Mouse (Mus musculus) heart, adult 11 months (tissue): ENCODE measurements around the gene Gm49405.
"Not testable (repeated sequence)": the region's sequence is repeated elsewhere in the genome, so short reads cannot be mapped to it uniquely, and the experiment has no call there.

Experiments
- DNase-seq: peaks from one replicate; pipeline ENCODE4 v3.0.0; 2022

Gm49405 gene

DNA sequence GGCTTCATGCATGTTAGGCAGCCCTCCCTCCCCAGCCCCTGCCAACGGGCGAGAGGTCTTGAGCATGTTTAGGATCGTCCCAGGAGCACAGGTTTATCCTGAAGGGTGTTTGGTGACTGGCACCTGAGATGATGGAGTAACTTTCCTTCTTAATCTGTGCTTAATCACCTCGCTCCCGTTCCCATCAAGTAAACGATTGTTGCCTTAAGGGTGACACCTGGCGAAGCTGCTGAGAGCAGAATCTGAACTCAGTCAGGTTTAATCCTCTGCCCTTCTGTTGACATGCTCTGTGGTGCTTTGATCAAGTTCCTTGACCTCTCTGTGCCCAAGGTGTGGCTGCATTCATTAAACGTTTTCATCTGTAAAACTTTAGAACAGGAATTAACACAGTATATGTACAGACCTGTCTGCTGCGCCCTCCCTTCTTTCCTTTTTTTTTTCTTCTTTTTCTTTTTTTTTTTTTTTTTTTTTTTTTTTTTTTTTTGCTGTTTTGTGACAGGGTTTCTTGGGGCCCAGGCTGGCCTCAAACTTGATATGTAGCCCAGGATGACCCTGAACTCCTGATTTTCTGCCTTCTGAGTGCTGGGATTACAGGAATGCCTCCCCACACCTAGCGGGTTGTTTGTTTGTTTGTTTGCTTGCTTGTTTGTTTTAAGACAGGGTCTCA lies 17.6 kb downstream of the Gm49405 start:
- no peak for DNase-seq

DNA sequence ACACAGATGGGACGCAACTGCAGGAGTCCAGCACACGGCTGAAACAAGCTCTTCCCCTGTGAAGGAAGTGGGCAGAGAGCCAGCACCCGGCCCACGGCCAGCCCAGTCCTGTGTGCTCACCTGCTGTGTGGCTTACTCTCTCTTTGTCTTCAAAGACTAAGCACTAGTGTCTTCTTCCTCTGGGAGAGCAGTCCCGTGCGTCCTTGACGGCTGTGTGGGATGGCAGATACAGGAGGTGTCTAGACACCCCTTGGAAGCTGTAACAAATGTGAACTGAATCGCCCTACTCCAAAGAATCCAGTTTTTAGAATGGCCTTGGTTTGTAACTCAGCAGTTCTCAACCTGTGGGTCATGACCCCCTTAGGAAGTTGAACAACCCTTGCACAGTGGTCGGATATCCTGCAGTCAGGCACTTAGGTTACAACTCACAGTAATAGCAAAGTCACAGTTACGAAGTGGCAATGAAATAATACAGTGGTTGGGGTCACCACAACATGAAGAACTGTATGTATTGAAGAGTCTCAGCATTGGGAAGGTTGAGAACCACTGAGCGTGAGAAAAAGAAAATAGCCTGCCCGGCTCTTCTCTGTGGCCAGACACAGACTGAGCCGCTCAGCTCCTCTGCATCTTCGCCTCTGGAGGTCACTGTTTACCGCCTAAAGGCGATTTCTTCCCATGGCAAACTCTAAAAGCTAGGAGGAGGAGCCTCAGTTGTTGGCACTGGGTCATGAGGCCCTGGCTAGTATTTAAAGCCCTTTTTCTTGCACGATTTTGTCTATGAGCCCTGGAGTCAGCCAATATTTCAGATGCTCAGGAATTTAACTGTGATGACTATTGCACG lies 18.5 kb downstream of the Gm49405 start:
- peak; percentile 98 for DNase-seq

DNA sequence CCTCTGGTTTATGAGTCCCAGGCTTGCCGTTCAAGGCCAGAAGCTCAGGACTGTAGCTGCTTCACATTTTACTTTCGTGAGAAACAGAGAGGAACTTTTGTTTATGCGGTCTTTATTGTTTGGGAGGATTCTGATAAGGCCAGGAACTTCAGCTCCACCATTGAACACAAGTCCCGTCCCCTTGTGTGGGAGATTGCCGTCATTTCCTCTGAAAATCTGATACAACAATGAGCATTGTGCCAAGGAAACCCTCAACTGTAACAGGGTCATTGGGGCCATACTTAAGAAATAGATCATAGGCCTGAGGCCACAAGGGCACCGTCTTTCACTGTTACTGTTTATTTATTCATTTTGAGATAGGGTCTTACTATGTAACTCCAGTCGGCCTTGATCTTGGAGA lies 22.8 kb downstream of the Gm49405 start:
- no peak for DNase-seq

DNA sequence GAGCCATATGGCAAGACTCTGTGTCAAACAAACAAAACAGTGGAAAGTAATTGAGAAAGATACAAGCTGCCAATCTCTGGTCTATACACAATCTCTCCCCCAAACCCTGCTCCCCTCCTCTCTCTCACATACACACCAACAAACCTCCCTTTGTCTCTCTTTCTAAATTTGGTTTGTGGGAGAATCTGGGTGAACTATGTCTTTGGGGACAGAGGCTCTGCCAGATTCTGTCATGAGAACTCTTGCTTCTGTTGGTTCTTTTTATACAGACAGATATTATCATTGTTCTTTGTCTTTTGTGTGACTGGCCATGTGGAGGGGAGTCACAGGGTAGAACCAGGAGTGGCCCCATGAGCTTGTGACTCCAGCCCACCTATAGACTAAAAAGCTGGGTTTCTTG lies 27.1 kb downstream of the Gm49405 start:
- DNase-seq = no peak

DNA sequence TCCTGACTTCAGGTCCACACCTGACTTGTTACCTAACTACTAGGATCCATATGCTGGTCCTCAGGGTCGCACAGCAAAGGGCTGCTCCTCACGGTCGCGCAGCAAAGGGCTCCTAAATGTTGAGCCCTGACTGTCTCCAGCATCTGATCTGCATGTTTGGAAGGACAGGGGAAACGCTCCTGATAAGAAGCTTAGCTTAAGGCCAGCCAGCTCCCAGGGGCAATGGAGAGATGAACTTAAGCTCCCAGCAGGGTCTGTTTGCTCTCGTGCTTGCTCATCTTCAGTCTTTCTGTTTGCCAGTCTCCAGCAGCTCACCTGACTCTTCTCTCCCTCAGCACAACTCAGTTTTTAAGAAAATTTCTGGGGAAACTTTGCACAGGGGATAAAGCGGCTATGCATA lies 32.2 kb downstream of the Gm49405 start:
- no peak for DNase-seq

DNA sequence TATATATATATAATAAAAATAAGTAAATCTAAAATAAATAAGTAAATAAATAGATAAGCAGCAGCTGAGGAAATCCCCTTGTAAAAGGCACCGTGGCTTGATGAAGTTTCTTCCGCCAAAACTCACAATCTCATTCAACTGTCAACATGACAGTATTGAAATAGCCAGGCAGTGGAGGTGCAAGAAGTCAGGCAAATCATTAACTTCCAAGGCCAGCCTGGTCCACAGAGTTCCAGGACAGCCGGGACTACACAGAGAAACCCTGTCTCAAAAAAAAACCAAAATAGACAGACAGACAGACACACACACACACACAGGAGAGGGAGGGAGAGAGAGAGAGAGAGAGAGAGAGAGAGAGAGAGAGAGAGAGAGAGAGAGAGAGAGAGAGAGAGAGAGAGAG lies 32.9 kb downstream of the Gm49405 start:
- no peak for DNase-seq

DNA sequence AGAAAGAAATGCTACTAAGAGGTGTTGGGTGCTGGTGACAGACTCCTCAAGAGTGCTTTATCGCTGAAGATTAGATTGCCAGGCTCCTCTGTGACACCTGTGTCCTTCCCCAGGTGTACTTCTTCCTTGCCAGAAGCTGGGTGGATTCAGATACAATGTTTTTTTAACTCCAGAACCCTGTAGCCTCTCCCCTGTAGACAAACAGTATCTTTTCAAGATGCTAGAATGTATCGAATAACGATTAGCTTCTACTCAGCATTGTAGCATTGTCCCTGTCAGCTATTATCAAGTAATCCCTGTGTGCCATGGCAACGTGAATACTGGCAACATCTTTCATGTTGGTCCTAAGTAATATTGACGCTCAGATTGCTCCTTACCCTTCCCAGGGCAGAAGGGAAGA lies 33.3 kb downstream of the Gm49405 start:
- DNase-seq = no peak

DNA sequence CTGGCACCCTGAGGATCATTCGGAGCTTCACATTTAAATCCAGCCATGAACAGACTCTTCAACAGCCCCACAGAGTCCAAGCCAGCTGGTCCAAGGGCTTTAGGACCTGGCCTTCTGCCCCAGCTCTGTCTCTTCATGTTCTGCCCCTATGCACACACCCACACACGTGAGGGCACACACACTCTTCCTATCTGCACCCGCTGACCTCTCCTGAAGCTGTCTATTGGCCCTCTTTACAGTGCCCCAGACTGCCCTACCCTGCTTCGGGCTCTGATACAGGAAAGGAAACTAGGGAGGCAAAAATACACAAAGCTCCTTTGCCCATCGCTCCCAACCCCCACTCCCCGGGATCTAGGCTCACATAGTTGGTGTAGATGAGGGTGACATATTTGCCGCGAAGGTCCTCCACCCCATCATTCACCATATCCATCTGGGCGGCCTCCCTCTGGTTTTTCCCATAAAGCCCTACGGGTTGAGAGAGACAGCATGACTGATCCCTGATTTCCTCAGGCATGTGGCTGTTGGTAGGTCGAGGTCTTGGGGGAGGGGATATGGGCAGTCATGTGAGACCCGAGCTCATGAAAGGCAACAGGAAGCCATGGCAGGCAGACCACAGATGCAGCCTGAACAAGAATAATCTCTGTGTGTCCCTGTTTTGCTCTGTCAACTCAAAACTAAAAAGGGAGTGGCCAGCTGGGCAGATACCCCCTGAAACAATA lies 36.1 kb downstream of the Gm49405 start:
- DNase-seq = no peak

DNA sequence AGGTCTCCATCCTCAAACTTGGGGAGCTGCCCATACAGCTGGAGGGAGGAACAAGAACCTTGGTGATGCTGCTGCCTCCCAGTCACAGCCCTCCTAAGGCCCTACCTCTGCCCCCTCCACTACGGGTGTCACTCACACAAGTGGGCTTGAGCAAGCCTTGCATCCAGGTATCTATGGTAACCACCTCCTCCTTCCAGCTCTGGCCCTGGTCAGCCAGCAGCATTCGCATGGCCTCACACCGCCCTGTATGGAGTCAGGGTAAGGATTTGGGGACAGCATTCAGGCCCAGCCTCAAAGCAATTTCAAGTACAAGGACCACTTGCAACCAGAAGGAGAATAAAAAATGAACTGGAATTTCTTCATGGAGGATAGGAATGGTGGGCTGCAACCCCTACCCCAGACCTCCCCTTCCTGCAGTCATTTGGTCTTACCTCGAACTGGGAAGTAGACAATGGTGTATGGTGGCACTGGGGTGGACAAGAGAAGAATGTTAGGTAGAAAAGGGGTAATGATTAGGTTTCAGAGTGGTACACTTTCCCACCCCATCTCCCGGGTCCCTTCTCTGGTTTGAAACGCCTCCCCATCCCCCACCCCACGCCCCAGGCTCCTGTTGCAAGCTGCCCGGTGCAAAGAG lies 36.8 kb downstream of the Gm49405 start:
- DNase-seq = not testable (repeated sequence)

DNA sequence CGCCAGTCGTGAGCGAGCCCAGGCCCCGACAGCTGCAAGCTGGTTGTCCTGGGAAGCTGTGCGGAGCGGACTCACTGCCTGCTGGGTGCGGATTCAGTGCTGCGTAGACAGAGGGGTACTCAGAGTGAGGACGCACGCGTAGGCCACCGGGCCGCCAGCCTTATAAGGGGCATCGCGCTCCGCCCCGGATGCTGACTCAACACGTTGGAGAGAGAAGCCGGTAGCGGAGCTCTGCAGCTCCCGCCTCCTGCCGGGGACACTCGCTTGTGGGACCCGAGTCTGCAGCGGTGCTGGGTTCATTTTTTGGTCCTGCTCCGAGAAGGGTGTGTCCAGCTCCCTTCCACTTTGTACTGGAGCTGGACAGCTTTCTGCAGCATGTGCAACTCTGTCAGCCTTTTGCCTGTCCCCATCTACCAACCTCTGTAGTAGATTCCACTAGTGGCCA lies 37.4 kb downstream of the Gm49405 start, which contains the start of gene Gstp1:
Gene Gstp1, minus strand, starts transcription at position 198 of the 445 bp plus-strand sequence.
- peak; percentile 99 for DNase-seq

DNA sequence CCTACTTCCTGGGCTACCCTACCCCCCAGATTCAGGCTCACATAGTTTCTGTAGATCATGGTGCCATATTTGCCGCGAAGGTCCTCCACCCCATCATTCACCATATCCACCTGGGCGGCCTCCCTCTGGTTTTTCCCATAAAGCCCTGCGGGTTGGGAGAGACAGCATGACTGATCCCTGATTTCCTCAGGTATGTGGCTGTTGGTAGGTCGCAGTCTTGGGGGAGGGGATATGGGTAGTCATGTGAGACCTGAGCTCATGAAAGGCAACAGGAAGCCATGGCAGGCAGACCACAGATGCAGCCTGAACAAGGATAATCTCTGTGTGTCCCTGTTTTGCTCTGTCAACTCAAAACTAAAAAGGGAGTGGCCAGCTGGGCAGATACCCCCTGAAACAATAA lies 40.5 kb downstream of the Gm49405 start:
- not testable (repeated sequence) for DNase-seq

DNA sequence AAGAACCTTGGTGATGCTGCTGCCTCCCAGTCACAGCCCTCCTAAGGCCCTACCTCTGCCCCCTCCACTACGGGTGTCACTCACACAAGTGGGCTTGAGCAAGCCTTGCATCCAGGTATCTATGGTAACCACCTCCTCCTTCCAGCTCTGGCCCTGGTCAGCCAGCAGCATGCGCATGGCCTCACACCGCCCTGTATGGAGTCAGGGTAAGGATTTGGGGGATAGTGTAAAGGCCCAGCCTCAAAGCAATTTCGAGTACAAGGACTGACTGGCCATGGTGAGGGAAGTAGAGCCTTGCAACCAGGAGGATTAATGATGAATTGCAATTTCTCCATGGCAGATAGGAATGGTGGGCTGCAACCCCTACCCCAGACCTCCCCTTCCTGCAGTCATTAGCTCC lies 41.1 kb downstream of the Gm49405 start:
- peak; percentile 92 for DNase-seq

DNA sequence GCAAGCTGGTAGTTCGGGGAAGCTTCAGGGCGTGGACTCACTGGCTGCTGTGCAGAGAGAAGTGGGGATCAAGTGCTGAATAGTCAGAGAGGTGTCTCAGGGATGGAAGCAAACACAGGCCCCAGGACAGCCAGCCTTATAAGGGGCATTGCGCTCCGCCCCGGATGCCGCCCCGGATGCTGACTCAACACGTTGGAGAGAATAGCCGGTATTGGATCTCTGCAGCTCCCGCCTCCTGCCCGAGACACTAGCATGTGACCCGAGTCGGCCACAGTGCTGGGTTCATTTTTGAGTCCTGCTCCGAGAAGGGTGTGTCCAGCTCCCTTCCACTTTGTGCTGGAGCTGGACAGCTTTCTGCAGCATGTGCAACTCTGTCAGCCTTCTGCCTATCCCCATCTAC lies 41.7 kb downstream of the Gm49405 start:
- DNase-seq = peak; percentile 98

DNA sequence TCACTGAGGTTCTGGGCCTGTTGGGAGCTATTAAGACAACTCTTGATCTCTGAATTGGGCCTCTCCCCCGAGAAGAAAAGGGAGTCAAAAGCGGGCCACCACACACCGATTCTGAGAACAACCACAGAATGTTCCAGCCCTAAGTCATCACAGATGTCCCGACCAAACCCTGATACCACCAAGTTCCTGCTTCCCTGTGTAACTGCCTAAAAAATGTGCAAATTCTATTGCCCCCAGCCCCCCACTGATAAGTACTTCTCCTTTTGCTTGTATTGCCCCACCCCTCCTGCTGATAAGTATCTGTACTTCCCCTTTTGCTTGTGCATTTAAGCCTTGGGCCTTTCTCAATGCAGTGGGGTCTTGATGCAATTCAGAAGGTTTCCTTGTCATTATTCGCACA lies 43.7 kb downstream of the Gm49405 start:
- DNase-seq = not testable (repeated sequence)

DNA sequence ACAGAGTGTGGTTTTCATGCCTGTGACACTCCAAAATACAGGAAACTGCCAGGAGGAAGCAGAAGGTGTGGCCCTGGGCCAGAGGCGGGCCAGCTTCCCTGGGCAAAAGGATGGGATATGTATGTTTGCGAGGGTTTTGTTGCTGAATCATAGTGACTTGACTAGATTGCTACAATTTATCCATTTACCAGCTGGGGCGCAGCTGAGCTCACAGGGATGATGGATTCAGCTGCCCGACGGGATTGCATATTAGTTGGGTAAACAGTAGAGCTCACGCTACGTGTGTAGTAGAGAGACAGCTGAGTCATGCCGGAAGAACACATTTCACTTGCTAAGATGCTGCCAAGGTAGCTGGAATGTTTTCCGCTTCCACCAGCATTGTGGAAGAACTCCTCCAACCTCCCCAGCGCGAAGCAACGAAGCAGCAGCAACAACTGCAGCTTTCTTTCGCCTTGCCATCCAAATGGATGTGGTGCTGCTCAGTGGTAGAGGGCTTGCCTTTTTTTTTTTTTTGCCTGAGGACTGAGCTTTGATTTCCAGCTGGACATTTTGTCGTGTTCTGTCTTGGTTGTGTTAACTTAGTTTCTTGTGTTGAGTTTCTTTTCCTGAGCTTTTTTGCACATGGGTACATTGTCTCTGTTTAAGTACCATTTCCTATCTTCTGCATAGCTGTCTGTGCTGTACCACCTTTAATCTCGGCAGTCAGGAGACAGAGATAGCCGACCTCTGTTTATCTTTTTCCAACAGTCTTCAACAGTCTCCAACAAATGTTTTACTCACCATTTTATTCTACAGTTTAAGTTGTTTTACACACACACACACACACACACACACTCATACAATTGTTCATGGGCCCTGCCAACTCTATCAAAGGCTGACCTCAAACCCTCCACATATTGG lies 45.8 kb downstream of the Gm49405 start, which contains the start of gene Gstp2:
Gene Gstp2, minus strand, starts transcription at position 58 of the 900 bp plus-strand sequence.
- DNase-seq = peak; percentile 99

DNA sequence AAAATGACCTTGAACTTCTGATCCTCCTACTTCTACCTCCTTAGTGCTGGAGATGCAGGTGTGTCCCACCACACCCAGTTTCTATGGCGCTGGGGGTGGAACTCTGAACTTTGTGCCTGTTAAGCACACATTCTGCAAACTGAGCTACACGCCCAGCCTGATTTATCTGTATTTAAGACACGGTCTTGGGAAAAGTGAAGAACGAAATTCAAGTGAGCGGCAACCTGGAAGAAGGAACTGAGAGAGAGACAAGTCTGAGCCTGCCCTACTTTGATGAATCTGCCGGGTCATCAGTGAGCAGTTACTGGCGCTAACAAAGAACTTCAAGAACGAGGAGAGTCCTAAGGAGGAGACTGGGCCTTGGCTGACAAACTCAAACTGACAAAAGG lies 46.4 kb downstream of the Gm49405 start:
- DNase-seq = peak; percentile 92

DNA sequence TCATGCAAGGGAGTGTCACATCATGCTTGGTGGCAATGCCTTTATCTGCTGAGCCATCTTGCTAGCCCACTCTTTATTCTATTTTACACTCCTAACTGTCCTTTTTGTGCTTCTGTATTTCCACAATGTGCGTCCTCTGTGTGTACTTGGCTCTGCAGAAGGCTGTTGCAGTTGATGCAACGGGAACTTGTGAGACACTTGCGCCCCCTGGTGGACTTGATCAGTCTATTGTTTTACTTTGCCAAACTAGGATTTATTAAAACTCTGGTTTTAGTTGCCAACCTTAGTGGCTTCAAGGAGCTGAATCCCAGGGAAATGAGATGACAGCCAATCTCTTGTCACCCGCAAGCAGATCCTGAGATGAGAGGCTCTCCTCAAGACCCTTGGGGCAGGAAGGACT lies 47.4 kb downstream of the Gm49405 start:
- DNase-seq = peak; percentile 94

DNA sequence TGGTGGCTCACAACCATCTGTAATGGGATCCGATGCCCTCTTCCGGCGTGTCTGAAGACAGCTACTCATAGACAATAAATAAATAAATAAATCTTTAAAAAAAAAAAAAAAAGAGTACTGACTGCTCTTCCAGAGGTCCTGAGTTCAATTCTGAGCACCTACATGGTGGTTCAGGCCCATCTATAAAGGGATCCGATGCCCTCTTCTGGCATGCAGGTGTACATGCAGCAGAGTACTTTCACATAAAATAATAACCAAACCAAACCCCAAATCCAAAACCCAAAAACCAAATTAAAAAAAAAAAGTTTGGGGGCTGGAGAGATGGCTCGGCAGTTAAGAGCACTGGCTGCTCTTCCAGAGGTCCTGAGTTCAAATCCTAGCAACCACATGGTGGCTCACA lies 48.6 kb downstream of the Gm49405 start:
- DNase-seq = not testable (repeated sequence)

DNA sequence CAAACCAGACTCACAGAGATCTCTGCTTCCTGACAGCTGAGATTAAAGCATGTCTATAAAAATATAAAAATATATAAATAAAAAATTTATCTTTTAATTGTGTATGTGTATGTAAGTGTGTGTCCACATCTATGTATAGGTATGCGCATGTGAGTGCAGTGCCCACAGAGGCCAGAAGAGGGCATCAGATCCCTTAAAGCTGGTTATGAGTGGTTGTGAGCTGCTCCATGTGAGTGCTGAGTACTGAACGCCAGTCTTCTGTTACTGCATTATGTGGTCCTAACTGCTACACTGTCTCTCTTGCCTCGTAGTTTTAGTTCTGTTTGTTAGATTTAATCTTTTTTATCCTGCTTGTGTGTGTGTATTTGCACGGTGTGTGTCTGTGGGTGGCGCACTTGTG lies 50.6 kb downstream of the Gm49405 start:
- peak; percentile 87 for DNase-seq

DNA sequence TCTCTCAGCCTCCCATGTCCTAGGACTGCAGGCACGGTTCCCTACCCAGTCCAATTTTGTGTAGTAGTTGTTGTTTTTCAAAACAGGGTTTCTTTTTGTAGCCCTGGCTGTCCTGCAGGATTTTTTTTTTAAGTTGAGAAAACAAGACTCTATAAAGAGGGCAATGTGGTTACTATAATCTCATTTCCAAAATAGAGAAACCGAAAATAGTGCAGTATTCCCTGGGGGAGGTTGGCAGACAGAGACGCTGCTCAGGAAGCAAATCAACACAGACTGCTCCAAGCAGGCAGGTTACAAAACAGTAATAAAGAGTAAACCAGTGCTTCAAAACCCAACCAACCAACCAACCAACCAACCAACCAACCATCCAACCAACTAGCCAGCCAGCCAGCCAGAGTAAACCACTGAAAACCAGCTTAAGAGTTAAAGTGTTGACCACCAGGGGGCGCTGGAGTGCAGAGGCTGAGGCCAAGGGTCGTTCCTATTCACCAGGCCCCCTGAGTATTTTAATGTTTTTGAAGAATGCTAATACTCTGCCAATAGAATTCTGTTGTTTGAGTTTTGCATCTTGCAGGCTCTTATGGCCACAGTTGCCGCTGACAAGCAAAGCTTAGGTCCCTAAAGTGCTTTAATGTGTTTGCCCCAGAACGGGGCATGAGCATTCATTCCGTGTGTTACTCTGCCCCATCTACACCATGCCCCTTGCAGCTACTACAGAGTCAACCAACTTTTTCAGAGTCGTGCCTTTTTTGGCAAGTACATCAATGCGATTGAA lies 51.5 kb downstream of the Gm49405 start:
- DNase-seq = peak; percentile 94

DNA sequence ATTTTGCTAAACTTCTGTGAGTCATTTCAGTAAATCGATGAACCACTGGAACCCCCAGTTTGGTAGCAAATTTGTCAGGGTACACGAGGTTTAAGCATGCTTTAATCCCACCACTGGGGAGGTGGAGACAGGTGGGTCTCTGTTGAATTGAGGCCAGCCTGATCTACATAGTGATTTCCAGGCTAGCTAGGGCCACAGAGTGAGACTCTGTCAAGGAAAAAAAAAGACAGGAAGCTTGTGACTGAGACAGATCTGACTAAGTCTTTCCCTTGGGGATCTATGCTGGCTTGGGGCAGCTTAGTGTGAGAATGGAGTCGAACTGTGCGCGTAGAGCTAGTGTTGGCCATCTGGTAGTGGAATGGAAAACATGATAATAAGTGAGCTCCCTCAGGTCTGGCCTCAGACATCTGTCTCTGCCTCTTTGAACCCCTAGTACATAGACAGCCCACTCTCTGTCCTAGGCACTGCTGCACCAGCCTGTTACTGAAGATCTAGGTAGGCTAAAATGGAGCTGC lies 52.1 kb downstream of the Gm49405 start:
- DNase-seq = peak; percentile 89
